Mouse (Mus musculus) neural tube, embryonic 14.5 days (tissue): ENCODE results near the gene Arntl. TPM values are rescaled to one million over a fixed set of nuclear protein-coding genes. Genes with fewer than 3 reads are reported as not detected.

ENCODE experiments used
- ATAC-seq: fragments of 200-750 bp; cut with Nextera tagmentation; 2 replicates; pipeline ENCODE4 v1.8.0; 2017; ENCODE audit warnings: low read depth, mild to moderate bottlenecking, moderate TSS enrichment, moderate library complexity
- H3K27ac ChIP-seq: fragments of 300-500 bp; sonication (generic); 2 replicates; pipeline ENCODE4 v1.5.1; 2014; ENCODE audit warnings: low read depth, mild to moderate bottlenecking, control low read depth, low read length, moderate library complexity, mixed read lengths
- H3K27me3 ChIP-seq: fragments of 300-500 bp; sonication (generic); 2 replicates; pipeline ENCODE4 v1.6.1; 2014; ENCODE audit warnings: low read length; ENCODE audit not compliant: control insufficient read depth, insufficient read depth
- H3K36me3 ChIP-seq: fragments of 300-500 bp; sonication (generic); 2 replicates; pipeline ENCODE4 v1.6.1; 2014; ENCODE audit warnings: low read length, mixed read lengths; ENCODE audit not compliant: control insufficient read depth, insufficient read depth
- H3K4me1 ChIP-seq: fragments of 300-500 bp; sonication (generic); 2 replicates; pipeline ENCODE4 v1.6.1; 2014; ENCODE audit warnings: low read length; ENCODE audit not compliant: control insufficient read depth, insufficient read depth
- H3K4me2 ChIP-seq: fragments of 300-500 bp; sonication (generic); 2 replicates; pipeline ENCODE4 v1.6.1; 2014; ENCODE audit warnings: mild to moderate bottlenecking, low read depth, low read length, control low read depth
- H3K4me3 ChIP-seq: fragments of 300-500 bp; sonication (generic); 2 replicates; pipeline ENCODE4 v1.5.1; 2014; ENCODE audit warnings: low read depth, low read length, control low read depth, mixed read lengths
- H3K9ac ChIP-seq: fragments of 300-500 bp; sonication (generic); replicated peaks from 2 replicates; pipeline ENCODE4 v1.6.1; 2014; ENCODE audit warnings: low read depth, mild to moderate bottlenecking, control low read depth, low read length, mixed read lengths
- H3K9me3 ChIP-seq: fragments of 300-500 bp; sonication (generic); 2 replicates; pipeline ENCODE4 v1.6.1; 2016; ENCODE audit warnings: low read length; ENCODE audit not compliant: control insufficient read depth
- WGBS: fragments of 180-500 bp; shearing (Covaris S2); extraction: QIAGEN DNeasy Blood & Tissue Kit; methylation state at CpG from one replicate; pipeline ENCODE4 v1.1.7; 2014; 5-methylcytosine and 5-hydroxymethylcytosine counted together
- polyA plus RNA-seq: library from polyadenylated mRNA; unstranded; fragments of >200 nt; fragmentation: Nextera tagmentation; extraction: Ambion mirVana; gene quantifications from 2 replicates; pipeline ENCODE4 v1.2.1, GENCODE M21; 2014

Gene Arntl
- polyA plus RNA-seq, 1 experiment from 2014 or later = 15.1 TPM

GRCm38 (mm10) chr7:113269081-113269480 lies 61.8 kb downstream of the Arntl start:
- no peak for ATAC-seq
- H3K27me3 ChIP-seq = no peaks in the 10 kb centered on the region
- H3K9me3 ChIP-seq = no peaks in the 10 kb centered on the region
- no peak overlapping the region for H3K4me2 ChIP-seq
- no peaks in the 10 kb centered on the region for H3K36me3 ChIP-seq
- no peak overlapping the region for H3K9ac ChIP-seq
- no peak overlapping the region for H3K4me3 ChIP-seq
- H3K27ac ChIP-seq = no peak overlapping the region
- H3K4me1 ChIP-seq = no peaks in the 10 kb centered on the region

GRCm38 (mm10) chr7:113269921-113270320 lies 62.7 kb downstream of the Arntl start:
- no peak; the same call in 1 of the 2 replicates for ATAC-seq

GRCm38 (mm10) chr7:113270551-113270950 lies 63.3 kb downstream of the Arntl start:
- Histone ChIP-seq H3K4me1 (no peaks in the 10 kb centered on the region), H3K9ac (no peak overlapping the region), H3K36me3 (no peaks in the 10 kb centered on the region), H3K4me2 (no peak overlapping the region), H3K4me3 (no peak overlapping the region), H3K27ac (no peak overlapping the region), H3K27me3 (no peaks in the 10 kb centered on the region), H3K9me3 (no peaks in the 10 kb centered on the region)
- no peak; the same call in 1 of the 2 replicates for ATAC-seq
- WGBS = 61% methylated on average over 10 of the region's 10 CpGs

More at GRCm38 (mm10) chr7:113269921-113270320, 62.7 kb downstream of the Arntl start:
- Histone ChIP-seq H3K27me3 (no peaks in the 10 kb centered on the region), H3K27ac (no peak overlapping the region), H3K4me2 (no peak overlapping the region), H3K4me1 (no peaks in the 10 kb centered on the region), H3K9me3 (no peaks in the 10 kb centered on the region), H3K4me3 (no peak overlapping the region), H3K36me3 (no peaks in the 10 kb centered on the region), H3K9ac (no peak overlapping the region)
- WGBS = 57% methylated on average over 3 of the region's 3 CpGs

DNA sequence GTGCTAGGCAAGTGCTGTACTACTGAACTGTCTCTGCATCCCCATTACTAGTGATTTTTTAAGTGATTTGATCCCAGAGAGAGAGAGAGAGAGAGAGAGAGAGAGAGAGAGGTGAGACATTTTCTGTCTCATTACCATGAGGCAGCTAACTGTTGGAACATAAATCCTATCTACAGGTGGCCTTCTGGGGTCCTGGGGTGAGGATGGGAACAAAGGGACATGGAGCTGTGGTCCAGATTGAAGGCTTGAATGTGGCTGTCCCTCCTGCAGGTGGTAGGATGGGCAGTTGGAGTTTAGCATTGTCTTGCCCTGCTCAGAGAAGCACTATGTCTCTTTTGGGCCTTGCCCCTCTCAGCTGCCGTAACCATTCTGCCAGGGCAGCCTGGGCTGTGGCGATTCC lies 63.7 kb downstream of the Arntl start:
- no peak for ATAC-seq

DNA sequence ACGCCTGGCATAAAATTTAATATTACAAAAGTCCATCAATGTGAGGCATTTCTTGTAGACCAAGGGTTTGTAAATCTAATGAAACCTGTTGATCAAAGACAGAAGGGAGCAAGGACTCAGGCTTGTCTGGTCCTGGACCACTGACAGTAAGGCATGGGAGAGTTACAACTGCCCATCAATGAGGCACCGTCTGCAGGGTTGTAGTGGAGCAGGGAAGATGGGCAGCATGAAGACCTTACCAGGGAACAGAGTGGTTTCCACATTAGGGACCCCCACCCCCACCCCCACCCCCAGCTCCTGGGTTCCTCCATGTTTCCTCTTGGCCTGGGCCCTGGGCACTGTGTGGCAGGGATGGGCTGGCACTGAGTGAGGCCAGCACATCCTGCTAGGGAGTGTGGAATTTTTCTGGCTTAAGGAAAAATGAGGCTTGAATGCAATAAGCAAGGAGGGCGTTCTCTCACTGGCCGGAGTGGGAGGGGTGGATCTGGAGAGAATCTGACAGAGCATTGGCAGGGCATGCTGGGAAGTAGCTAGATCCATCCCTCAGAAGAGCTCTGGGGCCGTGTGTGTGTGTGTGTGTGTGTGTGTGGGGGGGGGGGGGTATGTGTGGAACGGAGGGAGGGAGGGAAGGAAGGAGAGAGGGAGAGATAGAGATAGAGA lies 65.2 kb downstream of the Arntl start:
- 81% methylated on average over 5 of the region's 6 CpGs for WGBS

More for the DNA sequence above, 63.7 kb downstream of the Arntl start:
- no peaks in the 10 kb centered on the region for H3K9me3 ChIP-seq
- H3K4me3 ChIP-seq = no peak overlapping the region
- no peak overlapping the region for H3K9ac ChIP-seq
- WGBS = 82% methylated on average over 2 of the region's 2 CpGs
- H3K4me2 ChIP-seq = no peak overlapping the region
- H3K27ac ChIP-seq = no peak overlapping the region
- no peaks in the 10 kb centered on the region for H3K4me1 ChIP-seq
- H3K36me3 ChIP-seq = no peaks in the 10 kb centered on the region
- no peaks in the 10 kb centered on the region for H3K27me3 ChIP-seq

DNA sequence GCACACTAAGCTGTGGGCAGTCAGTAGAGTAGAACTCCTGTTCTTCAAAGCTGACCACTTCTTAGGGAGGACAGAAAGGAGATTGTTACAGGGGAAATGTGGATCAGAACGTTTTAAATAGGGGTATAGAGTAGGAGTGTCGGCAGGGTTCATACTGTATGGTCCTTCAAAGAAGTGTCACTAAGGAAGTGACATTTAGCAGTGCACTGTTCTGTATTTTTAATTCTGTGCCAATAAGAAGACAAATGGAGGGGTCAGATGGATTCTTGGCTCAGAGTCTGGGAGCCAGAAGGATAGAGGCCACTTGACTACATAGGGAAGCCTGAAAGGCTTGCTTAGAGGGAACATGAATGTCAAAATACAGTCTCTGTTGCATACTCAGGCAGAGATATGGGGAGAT lies 70.0 kb downstream of the Arntl start:
- WGBS = 65% methylated on average over 2 of the region's 2 CpGs

More for the DNA sequence above, 65.2 kb downstream of the Arntl start:
- Histone ChIP-seq H3K27me3 (no peaks in the 10 kb centered on the region), H3K36me3 (no peaks in the 10 kb centered on the region), H3K9me3 (no peaks in the 10 kb centered on the region), H3K4me2 (no peak overlapping the region), H3K27ac (no peak overlapping the region), H3K4me1 (no peaks in the 10 kb centered on the region), H3K9ac (no peak overlapping the region), H3K4me3 (no peak overlapping the region)
- ATAC-seq = no peak

DNA sequence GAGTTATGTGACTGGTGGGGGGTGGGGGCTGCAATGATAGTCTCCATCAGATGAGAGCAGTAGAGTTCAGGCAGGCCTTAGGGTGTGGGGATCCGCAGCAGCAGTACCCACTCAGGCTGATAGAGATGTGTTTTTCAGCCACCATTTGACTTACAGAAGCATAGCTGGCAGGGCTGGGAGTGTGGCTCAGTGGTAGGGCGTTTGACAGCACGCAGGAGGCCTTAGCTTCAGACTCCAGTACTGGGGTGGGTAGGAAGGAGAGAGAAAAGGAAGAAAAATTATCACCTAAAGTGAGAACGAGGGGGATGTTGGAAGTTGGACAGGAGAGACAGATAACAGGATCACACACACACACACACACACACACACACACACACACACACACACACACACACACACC lies 71.2 kb downstream of the Arntl start:
- Histone ChIP-seq H3K4me2 (no peak overlapping the region), H3K9me3 (no peaks in the 10 kb centered on the region), H3K27me3 (no peaks in the 10 kb centered on the region), H3K27ac (no peak overlapping the region), H3K4me3 (no peak overlapping the region), H3K9ac (no peak overlapping the region), H3K36me3 (peaks cover 5% of the 10 kb centered on the region; the same call in 1 of the 2 replicates), H3K4me1 (no peaks in the 10 kb centered on the region)
- 87% methylated on average over 4 of the region's 4 CpGs for WGBS
- no peak for ATAC-seq

More for the DNA sequence above, 70.0 kb downstream of the Arntl start:
- no peak overlapping the region for H3K9ac ChIP-seq
- no peak overlapping the region for H3K27ac ChIP-seq
- ATAC-seq = no peak
- no peaks in the 10 kb centered on the region for H3K27me3 ChIP-seq
- no peak overlapping the region for H3K4me3 ChIP-seq
- H3K4me1 ChIP-seq = no peaks in the 10 kb centered on the region
- no peaks in the 10 kb centered on the region for H3K36me3 ChIP-seq
- no peak overlapping the region for H3K4me2 ChIP-seq
- H3K9me3 ChIP-seq = no peaks in the 10 kb centered on the region

DNA sequence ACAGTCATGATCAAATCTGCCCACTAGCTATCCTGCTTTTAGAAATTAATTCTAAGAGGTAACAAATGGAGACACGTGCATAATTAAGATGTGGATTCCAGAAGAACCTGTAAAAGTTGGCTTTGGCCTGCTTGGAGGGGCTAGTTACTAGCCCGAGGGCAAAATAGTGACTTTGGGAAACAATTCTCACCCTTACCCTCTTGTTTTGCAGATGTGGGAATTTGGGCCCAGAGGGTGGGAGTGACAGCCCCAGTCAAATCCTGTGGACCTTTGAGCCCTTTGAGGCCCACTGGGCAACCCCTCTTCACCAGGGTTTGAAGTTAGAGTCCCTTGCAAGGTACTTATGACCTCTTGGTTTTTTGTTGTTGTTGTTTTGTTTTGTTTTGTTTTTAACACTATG lies 72.0 kb downstream of the Arntl start:
- Histone ChIP-seq H3K27ac (no peak overlapping the region), H3K36me3 (peaks cover 7% of the 10 kb centered on the region; the same call in 1 of the 2 replicates), H3K9me3 (no peaks in the 10 kb centered on the region), H3K4me3 (no peak overlapping the region), H3K4me2 (no peak overlapping the region), H3K9ac (no peak overlapping the region), H3K27me3 (no peaks in the 10 kb centered on the region), H3K4me1 (no peaks in the 10 kb centered on the region)
- 72% methylated on average over 2 of the region's 2 CpGs for WGBS
- ATAC-seq = no peak

GRCm38 (mm10) chr7:113285405-113285804 lies 78.1 kb downstream of the Arntl start:
- Histone ChIP-seq H3K9me3 (no peaks in the 10 kb centered on the region), H3K4me2 (no peak overlapping the region), H3K4me1 (no peaks in the 10 kb centered on the region), H3K9ac (no peak overlapping the region), H3K4me3 (no peak overlapping the region), H3K27ac (no peak overlapping the region), H3K27me3 (no peaks in the 10 kb centered on the region), H3K36me3 (peaks cover 7% of the 10 kb centered on the region; the same call in 1 of the 2 replicates)
- WGBS = 93% methylated on average over 2 of the region's 2 CpGs
- no peak for ATAC-seq
